Mouse (Mus musculus): Measurements from ENCODE around the gene Rps9. TPM values are rescaled to one million over a fixed set of nuclear protein-coding genes. Genes with fewer than 3 reads are reported as not detected.

The Rps9 gene
- total RNA-seq, 2 experiments from 2014 or later: 390 to 414 TPM

Small RNA genes lying within 50 kb of the gene (microRNA-seq; reads per million reads assigned to microRNA genes)
- 3.0 to 5.9 reads per million in 2 experiments for gene Mir3572

Other genes with a start within 250 kb of the Rps9 start
- gene Tarm1, start 201.4 kb upstream of the Rps9 start, total RNA-seq (2021): not detected
- gene Oscar, start 87.8 kb upstream of the Rps9 start, total RNA-seq (2021): 1 to 10 TPM; 1.0 to 1.1 TPM
- gene Ndufa3, start 86.6 kb upstream of the Rps9 start, total RNA-seq (2021): 100 to 1,000 TPM; 549 to 603 TPM
- gene Tfpt, start 74.1 kb upstream of the Rps9 start, total RNA-seq (2021): 10 to 100 TPM; 39.2 to 44.2 TPM
- gene Prpf31, start 74.0 kb upstream of the Rps9 start, total RNA-seq (2021): 10 to 100 TPM; 49.7 to 55.4 TPM
- gene Cnot3, start 58.7 kb upstream of the Rps9 start, total RNA-seq (2021): 10 to 100 TPM; 59.1 to 60.6 TPM
- 1 to 10 TPM; 5.8 to 6.6 TPM for gene Leng1, start 38.2 kb upstream of the Rps9 start, total RNA-seq (2021)
- gene Tmc4, start 26.4 kb upstream of the Rps9 start, total RNA-seq (2021): 1 to 10 TPM; 5.6 to 6.2 TPM
- 10 to 100 TPM; 79.6 to 89.9 TPM for gene Tsen34, start 11.1 kb upstream of the Rps9 start, total RNA-seq (2021)
- gene Mboat7, start 10.5 kb upstream of the Rps9 start, total RNA-seq (2021): 100 to 1,000 TPM; 167 to 184 TPM
- gene Pirb, start 16.4 kb downstream of the Rps9 start, total RNA-seq (2021): under 1 TPM in 1 of 2 experiments, not detected in 1; 0.15 TPM
- not detected for gene Gm15448, start 121.7 kb downstream of the Rps9 start, total RNA-seq (2021)
- not detected for gene Pira2, start 141.1 kb downstream of the Rps9 start, total RNA-seq (2021)
- not detected for gene Gm14548, start 194.1 kb downstream of the Rps9 start, total RNA-seq (2021)
- gene Lilra6, start 211.5 kb downstream of the Rps9 start, total RNA-seq (2021): not detected